ENCODE assay signal across 21 mouse cellular contexts in the genomic region with DNA sequence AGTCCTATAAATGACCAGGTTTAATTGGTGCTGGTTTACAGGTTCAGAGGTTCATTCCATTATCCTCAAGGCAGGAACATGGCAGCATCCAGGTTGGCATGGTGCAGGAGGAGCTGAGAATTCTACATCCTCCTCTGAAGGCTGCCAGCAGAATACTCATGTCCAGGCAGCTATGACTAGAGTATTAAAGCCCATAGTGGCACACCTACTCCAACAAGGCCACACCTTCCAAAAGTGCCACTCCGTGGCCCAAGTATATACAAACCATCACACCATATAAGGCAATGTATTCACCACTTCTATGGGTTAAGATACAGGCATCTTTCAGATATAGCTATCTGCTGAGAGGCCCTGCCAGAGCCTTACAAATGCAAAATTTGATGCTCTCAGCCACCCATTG. TPM values are rescaled to one million over a fixed set of nuclear protein-coding genes. Genes with fewer than 3 reads are reported as not detected.
DNase-seq lines count a peak whose midpoint lies in the region; ATAC-seq and TF ChIP-seq lines count a peak whose summit lies in the region.
"Had no signal": no experiment of that assay in that cellular context is flagged by ENCODE, and none has a peak within 500 bp of the region (broad histone marks: within the 10 kb centered on the region; RNA-seq: fewer than 3 reads in every experiment).

No protein-coding gene starts in this region.

- no peak for TF ChIP-seq CTCF in liver, postnatal 0 days (IDR thresholded peaks at IDR 0.05; ENCODE audit: low read depth)
- no peak for TF ChIP-seq CTCF in cerebellum, adult 2 months (IDR thresholded peaks at IDR 0.05; ENCODE audit: borderline replicate concordance, insufficient read depth, low read depth, low read length)

- no peaks in the 10 kb centered on the region for H3K36me3 ChIP-seq in liver, embryonic 11.5 days (ENCODE audit: control insufficient read depth, insufficient read depth, low read length)
- no peaks in the 10 kb centered on the region for H3K36me3 ChIP-seq in liver, postnatal 0 days (replicated peaks; ENCODE audit: insufficient read depth, low read length)
- no peaks in the 10 kb centered on the region for H3K36me3 ChIP-seq in liver, embryonic 13.5 days
- H3K36me3 ChIP-seq in midbrain, embryonic 14.5 days (ENCODE audit: control insufficient read depth, insufficient read depth, low read length) = no peaks in the 10 kb centered on the region
- H3K36me3 ChIP-seq: embryonic facial prominence, embryonic 13.5 days; forebrain, embryonic 12.5 days; hindbrain, embryonic 10.5 days; hindbrain, embryonic 15.5 days had no signal

- TF ChIP-seq EP300 in liver, postnatal 0 days (IDR thresholded peaks at IDR 0.05; ENCODE audit: low read depth) = no peak

- H3K4me3 ChIP-seq in liver, embryonic 11.5 days (ENCODE audit: low read depth, low read length) = no peak overlapping the region
- H3K4me3 ChIP-seq in liver, postnatal 0 days (ENCODE audit: low read depth, low read length) = no peak overlapping the region
- no peak overlapping the region for H3K4me3 ChIP-seq in liver, embryonic 13.5 days (replicated peaks)
- H3K4me3 ChIP-seq in cerebellum, adult 2 months (replicated peaks; ENCODE audit: insufficient read depth, low read depth, low read length) = no peak overlapping the region
- no peak overlapping the region for H3K4me3 ChIP-seq in midbrain, embryonic 14.5 days (replicated peaks; ENCODE audit: low read depth, low read length)
- H3K4me3 ChIP-seq: embryonic facial prominence, embryonic 13.5 days; forebrain, embryonic 12.5 days; hindbrain, embryonic 10.5 days; hindbrain, embryonic 15.5 days had no signal

- peaks cover 18% of the 10 kb centered on the region for H3K4me1 ChIP-seq in liver, embryonic 11.5 days (replicated peaks; ENCODE audit: control insufficient read depth, insufficient read depth, low read length)
- peaks cover 7% of the 10 kb centered on the region; the same call in 1 of the 2 replicates for H3K4me1 ChIP-seq in liver, postnatal 0 days (ENCODE audit: insufficient read depth)
- H3K4me1 ChIP-seq in liver, embryonic 13.5 days (replicated peaks) = peaks cover 48% of the 10 kb centered on the region
- no peaks in the 10 kb centered on the region for H3K4me1 ChIP-seq in cerebellum, adult 2 months (ENCODE audit: control insufficient read depth, insufficient read depth, low read length)
- H3K4me1 ChIP-seq in midbrain, embryonic 14.5 days (ENCODE audit: control insufficient read depth, insufficient read depth, low read length) = no peaks in the 10 kb centered on the region
- H3K4me1 ChIP-seq: embryonic facial prominence, embryonic 13.5 days; forebrain, embryonic 12.5 days; hindbrain, embryonic 10.5 days; hindbrain, embryonic 15.5 days had no signal

- no peaks in the 10 kb centered on the region for H3K9me3 ChIP-seq in liver, embryonic 11.5 days (ENCODE audit: control insufficient read depth, low read length)
- no peaks in the 10 kb centered on the region for H3K9me3 ChIP-seq in liver, postnatal 0 days (ENCODE audit: low read length)
- H3K9me3 ChIP-seq in liver, embryonic 13.5 days (replicated peaks) = no peaks in the 10 kb centered on the region
- no peaks in the 10 kb centered on the region for H3K9me3 ChIP-seq in midbrain, embryonic 14.5 days (ENCODE audit: control insufficient read depth, low read length)
- H3K9me3 ChIP-seq: embryonic facial prominence, embryonic 13.5 days; forebrain, embryonic 12.5 days; hindbrain, embryonic 10.5 days; hindbrain, embryonic 15.5 days had no signal

- no peak overlapping the region; the same call in 1 of the 2 replicates for H3K9ac ChIP-seq in liver, embryonic 11.5 days (ENCODE audit: low read depth, low read length)
- no peak overlapping the region for H3K9ac ChIP-seq in liver, postnatal 0 days (replicated peaks)
- H3K9ac ChIP-seq in liver, embryonic 13.5 days = no peak overlapping the region
- H3K9ac ChIP-seq in midbrain, embryonic 14.5 days (replicated peaks; ENCODE audit: low read length) = no peak overlapping the region
- H3K9ac ChIP-seq: embryonic facial prominence, embryonic 13.5 days; forebrain, embryonic 12.5 days; hindbrain, embryonic 15.5 days had no signal

- DNase-seq in heart, adult 11 months = peak; percentile 58
- DNase-seq in heart, postnatal 4 days = no peak
- DNase-seq in liver, embryonic 11.5 days (ENCODE audit: low spot score) = no peak
- no peak for DNase-seq in liver, postnatal 0 days
- no peak for DNase-seq in liver, embryonic 13.5 days
- no peak for DNase-seq in cerebellum, adult 2 months
- DNase-seq in midbrain, embryonic 14.5 days = no peak
- DNase-seq: adrenal gland, postnatal 14 days; cerebellum, adult 11-12 months; cerebellum, adult 9-11 months; cerebellum, postnatal 36 days; gastrocnemius, postnatal 25 days; heart, postnatal 10 days had no signal

- H3K27ac ChIP-seq in liver, embryonic 11.5 days (ENCODE audit: low read depth, low read length) = no peak overlapping the region
- H3K27ac ChIP-seq in liver, postnatal 0 days (ENCODE audit: low read depth) = no peak overlapping the region
- no peak overlapping the region for H3K27ac ChIP-seq in liver, embryonic 13.5 days
- no peak overlapping the region for H3K27ac ChIP-seq in cerebellum, adult 2 months (ENCODE audit: insufficient read depth, low read length)
- no peak overlapping the region for H3K27ac ChIP-seq in midbrain, embryonic 14.5 days (replicated peaks; ENCODE audit: low read depth, low read length)
- H3K27ac ChIP-seq: embryonic facial prominence, embryonic 13.5 days; forebrain, embryonic 12.5 days; hindbrain, embryonic 10.5 days; hindbrain, embryonic 15.5 days had no signal

- 67% methylated on average over 1 of the region's 1 CpGs for WGBS in liver, embryonic 11.5 days
- WGBS in liver, postnatal 0 days (ENCODE audit: insufficient replicate concordance) = 77% methylated on average over 1 of the region's 1 CpGs
- WGBS in liver, embryonic 13.5 days (ENCODE audit: insufficient replicate concordance) = 50% methylated on average over 1 of the region's 1 CpGs
- 70% methylated on average over 1 of the region's 1 CpGs for WGBS in cerebellum, adult 2 months
- WGBS in midbrain, embryonic 14.5 days = 89% methylated on average over 1 of the region's 1 CpGs

- no peak overlapping the region for H3K4me2 ChIP-seq in liver, embryonic 11.5 days
- H3K4me2 ChIP-seq in liver, postnatal 0 days (ENCODE audit: low read depth, low read length) = no peak overlapping the region
- H3K4me2 ChIP-seq in liver, embryonic 13.5 days = no peak overlapping the region
- no peak overlapping the region for H3K4me2 ChIP-seq in midbrain, embryonic 14.5 days (ENCODE audit: low read length)
- H3K4me2 ChIP-seq: embryonic facial prominence, embryonic 13.5 days; forebrain, embryonic 12.5 days; hindbrain, embryonic 15.5 days had no signal

- no peaks in the 10 kb centered on the region for H3K27me3 ChIP-seq in liver, embryonic 11.5 days (replicated peaks; ENCODE audit: control insufficient read depth, insufficient read depth, low read length)
- no peaks in the 10 kb centered on the region for H3K27me3 ChIP-seq in liver, postnatal 0 days (ENCODE audit: insufficient read depth, low read length)
- no peaks in the 10 kb centered on the region for H3K27me3 ChIP-seq in liver, embryonic 13.5 days
- no peaks in the 10 kb centered on the region for H3K27me3 ChIP-seq in cerebellum, adult 2 months (ENCODE audit: control insufficient read depth, insufficient read depth, low read length)
- no peaks in the 10 kb centered on the region for H3K27me3 ChIP-seq in midbrain, embryonic 14.5 days (ENCODE audit: control insufficient read depth, insufficient read depth, low read length)
- H3K27me3 ChIP-seq: embryonic facial prominence, embryonic 13.5 days; forebrain, embryonic 12.5 days; hindbrain, embryonic 15.5 days; Patski had no signal

- peak; percentile 40 for ATAC-seq in liver, embryonic 11.5 days (replicated peaks; ENCODE audit: low FRiP score)
- ATAC-seq in liver, postnatal 0 days = no peak
- ATAC-seq in liver, embryonic 13.5 days (ENCODE audit: low read depth) = peak; percentile 58; the same call in 1 of the 2 replicates
- ATAC-seq in midbrain, embryonic 14.5 days (ENCODE audit: low FRiP score, low TSS enrichment) = no peak
- ATAC-seq: activated CD4-positive, CD25-positive, alpha-beta regulatory T cell, adult 4 months; forebrain, embryonic 16.5 days; Patski had no signal

- no peak for TF ChIP-seq POLR2A in cerebellum, adult 2 months (IDR thresholded peaks at IDR 0.05; ENCODE audit: borderline replicate concordance, insufficient read depth, low read length)

RNA-seq across cellular contexts. Expression of a gene that starts 15.4 kb away (rescaled TPM):
- 10 to 100 TPM; 23.4 to 29.1 TPM for total RNA-seq in heart, postnatal 4 days (2021)
- 66.0 and 67.9 TPM in 2 replicates for polyA plus RNA-seq in liver, embryonic 11.5 days (2014; fragmentation: Nextera tagmentation; extraction: Ambion mirVana)
- 11.8 and 16.8 TPM in 2 replicates for polyA plus RNA-seq in liver, postnatal 0 days (2015; fragmentation: Nextera tagmentation; extraction: Ambion mirVana)
- polyA plus RNA-seq in liver, embryonic 13.5 days (2015; fragmentation: Nextera tagmentation; extraction: Ambion mirVana) = 43.5 and 47.6 TPM in 2 replicates
- polyA plus RNA-seq in cerebellum, adult 2 months (2012; rRNA removed) = 23.9 and 25.3 TPM in 2 replicates
- 8.3 and 8.5 TPM in 2 replicates for polyA plus RNA-seq in midbrain, embryonic 14.5 days (2014; fragmentation: Nextera tagmentation; extraction: Ambion mirVana)
- total RNA-seq: granulocyte monocyte progenitor cell, adult 5-6 weeks had no signal

Comparison
In these comparisons a context has a peak if more than half of its experiments do, and no peak if none do; other contexts are left out.
1. ATAC-seq: peak in liver, embryonic 11.5 days (single experiment) and liver, embryonic 13.5 days (single experiment); none in liver, postnatal 0 days (single experiment) and midbrain, embryonic 14.5 days (single experiment).